Mouse (Mus musculus) MEL (cell line): ENCODE measurements at regions not wholly inside any gene's neighbourhood (a gene's known extent, or its start where the extent isn't known, plus 50 kb on each side); places are given as distances from the start of the nearest gene placed in this dataset.

Experiments
- DNase-seq: peaks from one replicate; pipeline ENCODE4 v3.0.0; 2011; ENCODE audit warnings: low read depth, low spot score
- H3K27ac ChIP-seq: 2 replicates; pipeline ENCODE4 v1.5.1; 2012; ENCODE audit warnings: low read depth, mild to moderate bottlenecking, control low read depth, low read length, moderate library complexity; ENCODE audit not compliant: control insufficient read depth
- H3K27me3 ChIP-seq, 2 experiments: fragments of 150-350 bp in 1 of 2; sonication (generic) in 1 of 2; 2 replicates each; pipeline ENCODE4 v1.6.1; 2012; ENCODE audit warnings: low read length in 2 of 2, mild to moderate bottlenecking in 2 of 2, improper control_type of control experiment in 1 of 2, moderate library complexity in 1 of 2; ENCODE audit not compliant: insufficient read depth in 2 of 2, control insufficient read depth in 1 of 2
- H3K36me3 ChIP-seq, 2 experiments: 2 replicates each; pipeline ENCODE4 v1.6.1; 2012 to 2014; ENCODE audit warnings: low read length in 2 of 2, improper control_type of control experiment in 1 of 2, inconsistent platforms in 1 of 2, mild to moderate bottlenecking in 1 of 2; ENCODE audit not compliant: insufficient read depth in 2 of 2, control insufficient read depth in 1 of 2
- H3K4me1 ChIP-seq, 2 experiments: fragments of 150-350 bp in 1 of 2; sonication (generic) in 1 of 2; 2 replicates each; pipeline ENCODE4 v1.6.1; 2012; ENCODE audit warnings: low read length in 2 of 2, improper control_type of control experiment in 1 of 2, mild to moderate bottlenecking in 1 of 2; ENCODE audit not compliant: insufficient read depth in 2 of 2, control insufficient read depth in 1 of 2
- H3K4me3 ChIP-seq, 2 experiments: fragments of 150-350 bp in 1 of 2; sonication (generic) in 1 of 2; 2 replicates each; pipeline ENCODE4 v1.5.1; 2012; ENCODE audit warnings: low read depth in 2 of 2, low read length in 2 of 2, mild to moderate bottlenecking in 2 of 2, moderate library complexity in 2 of 2, control low read depth in 1 of 2, improper control_type of control experiment in 1 of 2; ENCODE audit not compliant: control insufficient read depth in 1 of 2, insufficient read depth in 1 of 2
- H3K79me2 ChIP-seq: 2 replicates; pipeline ENCODE4 v1.6.1; 2012; ENCODE audit warnings: mild to moderate bottlenecking, low read length, moderate library complexity; ENCODE audit not compliant: control insufficient read depth, poor library complexity, insufficient read depth
- H3K9ac ChIP-seq: 2 replicates; pipeline ENCODE4 v1.6.1; 2012; ENCODE audit warnings: low read depth, mild to moderate bottlenecking, control low read depth, low read length, moderate library complexity; ENCODE audit not compliant: control insufficient read depth, poor library complexity, severe bottlenecking
- H3K9me3 ChIP-seq: fragments of 150-350 bp; sonication (generic); replicated peaks from 2 replicates; pipeline ENCODE4 v1.6.1; 2012; ENCODE audit warnings: mild to moderate bottlenecking, low read length, improper control_type of control experiment, moderate library complexity; ENCODE audit not compliant: insufficient read depth
- BHLHE40 ChIP-seq: IDR thresholded peaks from 2 replicates; pipeline ENCODE4 v1.6.1; 2012; ENCODE audit warnings: low read depth, mild to moderate bottlenecking, inconsistent platforms, low read length, improper control_type of control experiment, borderline replicate concordance
- CHD1 ChIP-seq: IDR thresholded peaks from 2 replicates; pipeline ENCODE4 v1.6.1; 2012; ENCODE audit warnings: low read depth, mild to moderate bottlenecking, inconsistent platforms, low read length, improper control_type of control experiment
- CHD2 ChIP-seq: IDR thresholded peaks from 2 replicates; pipeline ENCODE4 v1.6.1; 2011; ENCODE audit warnings: low read length, improper control_type of control experiment
- CTCF ChIP-seq, 3 experiments: IDR thresholded peaks in 2 of 3; conservative IDR thresholded peaks in 1 of 3; 2 replicates each; pipeline ENCODE4 v1.5.1; 2011 to 2012; ENCODE audit warnings: low read length in 3 of 3, low read depth in 2 of 3, mild to moderate bottlenecking in 2 of 3, improper control_type of control experiment in 1 of 3, inconsistent platforms in 1 of 3, mixed read lengths in 1 of 3, moderate library complexity in 1 of 3; ENCODE audit not compliant: control insufficient read depth in 1 of 3, insufficient read depth in 1 of 3, poor library complexity in 1 of 3, severe bottlenecking in 1 of 3
- E2F4 ChIP-seq: IDR thresholded peaks from 2 replicates; pipeline ENCODE4 v1.6.1; 2011; ENCODE audit warnings: low read depth, low read length, improper control_type of control experiment, borderline replicate concordance
- EP300 ChIP-seq, 2 experiments: IDR thresholded peaks; 2 replicates each; pipeline ENCODE4 v1.6.1; 2011; ENCODE audit warnings: improper control_type of control experiment in 2 of 2, low read length in 2 of 2, low read depth in 1 of 2, mild to moderate bottlenecking in 1 of 2
- ETS1 ChIP-seq: IDR thresholded peaks from 2 replicates; pipeline ENCODE4 v1.6.1; 2012; ENCODE audit warnings: low read depth, mild to moderate bottlenecking, inconsistent platforms, low read length, improper control_type of control experiment, moderate library complexity
- GABPA ChIP-seq: IDR thresholded peaks from 2 replicates; pipeline ENCODE4 v1.6.1; 2012; ENCODE audit warnings: low read depth, mild to moderate bottlenecking, inconsistent platforms, low read length, improper control_type of control experiment, moderate library complexity
- HCFC1 ChIP-seq: IDR thresholded peaks from 2 replicates; pipeline ENCODE4 v1.6.1; 2012; ENCODE audit warnings: low read depth, mild to moderate bottlenecking, inconsistent platforms, low read length, improper control_type of control experiment, moderate library complexity
- MAX ChIP-seq: IDR thresholded peaks from 2 replicates; pipeline ENCODE4 v1.6.1; 2011; ENCODE audit warnings: low read length, improper control_type of control experiment
- MEF2A ChIP-seq: IDR thresholded peaks from 2 replicates; pipeline ENCODE4 v1.6.1; 2014; ENCODE audit warnings: low read depth, mild to moderate bottlenecking, inconsistent platforms, low read length, improper control_type of control experiment; ENCODE audit not compliant: poor library complexity, insufficient replicate concordance, severe bottlenecking; ENCODE audit errors: extremely low read depth
- MXI1 ChIP-seq: IDR thresholded peaks from 2 replicates; pipeline ENCODE4 v1.6.1; 2011; ENCODE audit warnings: mild to moderate bottlenecking, low read depth, low read length, improper control_type of control experiment
- MYB ChIP-seq: IDR thresholded peaks from 2 replicates; pipeline ENCODE4 v1.6.1; 2011; ENCODE audit warnings: mild to moderate bottlenecking, low read depth, low read length, improper control_type of control experiment
- MYC ChIP-seq: IDR thresholded peaks from 2 replicates; pipeline ENCODE4 v1.6.1; 2011; ENCODE audit warnings: low read depth, mild to moderate bottlenecking, low read length, improper control_type of control experiment, moderate library complexity
- NRF1 ChIP-seq: IDR thresholded peaks from 2 replicates; pipeline ENCODE4 v1.6.1; 2014; ENCODE audit warnings: low read depth, mild to moderate bottlenecking, inconsistent platforms, low read length, improper control_type of control experiment, moderate library complexity; ENCODE audit not compliant: poor library complexity, insufficient read depth, severe bottlenecking
- POLR2A ChIP-seq, 2 experiments: IDR thresholded peaks; 2 replicates each; pipeline ENCODE4 v1.6.1; 2011 to 2012; ENCODE audit warnings: low read length in 2 of 2, mild to moderate bottlenecking in 2 of 2, control low read depth in 1 of 2, improper control_type of control experiment in 1 of 2, low read depth in 1 of 2, moderate library complexity in 1 of 2; ENCODE audit not compliant: control insufficient read depth in 1 of 2, insufficient read depth in 1 of 2, poor library complexity in 1 of 2
- POLR2AphosphoS2 ChIP-seq: IDR thresholded peaks from 2 replicates; pipeline ENCODE4 v1.6.1; 2011; ENCODE audit warnings: low read length, improper control_type of control experiment
- RAD21 ChIP-seq: IDR thresholded peaks from 2 replicates; pipeline ENCODE4 v1.6.1; 2011; ENCODE audit warnings: mild to moderate bottlenecking, low read depth, low read length, improper control_type of control experiment
- SMC3 ChIP-seq: IDR thresholded peaks from 2 replicates; pipeline ENCODE4 v1.6.1; 2011; ENCODE audit warnings: low read depth, low read length, improper control_type of control experiment
- TCF12 ChIP-seq: IDR thresholded peaks from 2 replicates; pipeline ENCODE4 v1.6.1; 2014; ENCODE audit warnings: low read depth, mild to moderate bottlenecking, inconsistent platforms, low read length, improper control_type of control experiment, moderate library complexity
- UBTF ChIP-seq: IDR thresholded peaks from 2 replicates; pipeline ENCODE4 v1.6.1; 2012; ENCODE audit warnings: low read depth, mild to moderate bottlenecking, inconsistent platforms, low read length, improper control_type of control experiment, moderate library complexity, borderline replicate concordance; ENCODE audit not compliant: insufficient read depth
- USF1 ChIP-seq: IDR thresholded peaks from 2 replicates; pipeline ENCODE4 v1.6.1; 2014; ENCODE audit warnings: low read depth, mild to moderate bottlenecking, inconsistent platforms, low read length, improper control_type of control experiment, moderate library complexity
- ZKSCAN1 ChIP-seq: IDR thresholded peaks from 2 replicates; pipeline ENCODE4 v1.6.1; 2012; ENCODE audit warnings: low read depth, mild to moderate bottlenecking, inconsistent platforms, low read length, improper control_type of control experiment, moderate library complexity
- ZMIZ1 ChIP-seq: IDR thresholded peaks from 2 replicates; pipeline ENCODE4 v1.6.1; 2012; ENCODE audit warnings: low read depth, mild to moderate bottlenecking, inconsistent platforms, low read length, improper control_type of control experiment, moderate library complexity
- ZNF384 ChIP-seq: IDR thresholded peaks from 2 replicates; pipeline ENCODE4 v1.6.1; 2012; ENCODE audit warnings: low read depth, mild to moderate bottlenecking, inconsistent platforms, low read length, improper control_type of control experiment

- H3K36me3 ChIP-seq: no peaks in the 10 kb centered on the region
- H3K4me3 ChIP-seq: no peak overlapping the region
- no peaks in the 10 kb centered on the region for H3K27me3 ChIP-seq
- no peak for DNase-seq
- TF ChIP-seq CHD1 (no peak), POLR2A (IDR thresholded peaks at IDR 0.05; ENCODE audit: control insufficient read depth in 1 of 2, insufficient read depth in 1 of 2, low read depth in 1 of 2, low read length in 2 of 2, poor library complexity in 1 of 2) (no peak), CHD2 (no peak), ETS1 (no peak), USF1 (no peak), SMC3 (no peak), BHLHE40 (no peak), MAX (no peak), EP300 (IDR thresholded peaks at IDR 0.05; ENCODE audit: low read depth in 1 of 2, low read length in 2 of 2) (no peak), NRF1 (no peak), ZNF384 (no peak), UBTF (no peak), MEF2A (no peak), MYB (no peak), CTCF (IDR thresholded peaks at IDR 0.05 in 2 of 3, conservative IDR thresholded peaks at IDR 0.05 in 1 of 3; ENCODE audit: control insufficient read depth in 1 of 3, insufficient read depth in 1 of 3, low read depth in 2 of 3, low read length in 3 of 3, poor library complexity in 1 of 3, severe bottlenecking in 1 of 3) (no peak), MYC (no peak), RAD21 (no peak), GABPA (no peak), POLR2AphosphoS2 (no peak)
- TF ChIP-seq, all 39 proteins: peak for 0
- H3K9me3 ChIP-seq: no peaks in the 10 kb centered on the region
- H3K27ac ChIP-seq: no peak overlapping the region
- H3K79me2 ChIP-seq: no peaks in the 10 kb centered on the region
- no peaks in the 10 kb centered on the region for H3K4me1 ChIP-seq
- no peak overlapping the region for H3K9ac ChIP-seq
These were observed 100.9 kb upstream of the Mbnl2 start for GRCm38 (mm10) chr14:120174615-120175014.

DNA sequence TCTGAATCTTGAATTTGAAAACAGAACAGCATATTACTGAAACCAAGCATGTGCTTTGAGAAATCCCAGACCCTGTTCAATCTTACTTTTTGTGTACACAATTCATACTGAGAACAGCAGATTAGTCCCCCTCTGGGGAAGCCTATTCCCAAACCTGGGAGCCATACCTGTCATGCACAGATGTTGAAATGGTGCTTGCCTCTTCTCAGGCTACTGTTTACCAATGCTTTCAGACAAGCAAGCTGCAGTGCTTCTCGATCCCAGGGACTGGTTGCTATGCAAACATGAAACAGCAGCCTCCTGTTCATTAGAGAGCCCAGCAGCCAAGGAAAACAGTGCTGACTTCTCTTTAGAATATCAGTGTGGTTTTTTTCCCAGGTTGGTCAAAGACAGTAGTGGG, 80.3 kb upstream of the Mbnl2 start:
- TF ChIP-seq RAD21: no peak
- no peak for TF ChIP-seq MXI1
- TF ChIP-seq ETS1: no peak
- no peak for TF ChIP-seq TCF12
- TF ChIP-seq USF1: no peak
- no peak for TF ChIP-seq EP300 (IDR thresholded peaks at IDR 0.05; ENCODE audit: low read depth in 1 of 2, low read length in 2 of 2)
- no peak for TF ChIP-seq MYB
- no peak for TF ChIP-seq ZMIZ1
- no peak for TF ChIP-seq GABPA
- TF ChIP-seq POLR2A (IDR thresholded peaks at IDR 0.05; ENCODE audit: control insufficient read depth in 1 of 2, insufficient read depth in 1 of 2, low read depth in 1 of 2, low read length in 2 of 2, poor library complexity in 1 of 2): no peak
- no peak for TF ChIP-seq ZNF384
- no peak for TF ChIP-seq BHLHE40
- TF ChIP-seq ZKSCAN1: no peak
- TF ChIP-seq CHD1: no peak
- no peak for TF ChIP-seq MAX
- no peak for TF ChIP-seq HCFC1
- no peak for TF ChIP-seq E2F4
- H3K36me3 ChIP-seq: no peaks in the 10 kb centered on the region
- H3K4me3 ChIP-seq: no peak overlapping the region
- H3K9me3 ChIP-seq: no peaks in the 10 kb centered on the region
- H3K27me3 ChIP-seq: no peaks in the 10 kb centered on the region
- no peak overlapping the region for H3K27ac ChIP-seq
- H3K79me2 ChIP-seq: no peaks in the 10 kb centered on the region
- no peaks in the 10 kb centered on the region for H3K4me1 ChIP-seq
- H3K9ac ChIP-seq: no peak overlapping the region
- no peak for DNase-seq
